Mouse (Mus musculus) thymus, adult 2 months (tissue): ENCODE measurements at regions not wholly inside any gene's neighbourhood (a gene's known extent, or its start where the extent isn't known, plus 50 kb on each side); places are given as distances from the start of the nearest gene placed in this dataset.

Source experiments
- DNase-seq: peaks from one replicate; pipeline ENCODE4 v3.0.0; 2021
- H3K27ac ChIP-seq: fragments of 200-500 bp; 2 replicates; pipeline ENCODE4 v1.5.1; 2012; ENCODE audit warnings: low read length, control low read depth; ENCODE audit not compliant: control insufficient read depth, insufficient read depth
- H3K27me3 ChIP-seq: fragments of 200-500 bp; 2 replicates; pipeline ENCODE4 v1.6.1; 2012; ENCODE audit warnings: mild to moderate bottlenecking, low read length, moderate library complexity, mixed read lengths; ENCODE audit not compliant: control insufficient read depth, insufficient read depth
- H3K36me3 ChIP-seq: fragments of 200-500 bp; 2 replicates; pipeline ENCODE4 v1.6.1; 2012; ENCODE audit warnings: mild to moderate bottlenecking, low read length, moderate library complexity; ENCODE audit not compliant: control insufficient read depth, insufficient read depth
- H3K4me1 ChIP-seq: fragments of 200-500 bp; replicated peaks from 2 replicates; pipeline ENCODE4 v1.6.1; 2012; ENCODE audit warnings: low read length; ENCODE audit not compliant: control insufficient read depth, insufficient read depth
- H3K4me3 ChIP-seq: fragments of 200-500 bp; 2 replicates; pipeline ENCODE4 v1.5.1; 2012; ENCODE audit warnings: mild to moderate bottlenecking, low read length, control low read depth, moderate library complexity; ENCODE audit not compliant: control insufficient read depth, insufficient read depth
- CTCF ChIP-seq: fragments of 200-500 bp; IDR thresholded peaks from 2 replicates; pipeline ENCODE4 v1.5.1; 2012; ENCODE audit warnings: mild to moderate bottlenecking, control low read depth, low read length, moderate library complexity, borderline replicate concordance; ENCODE audit not compliant: control insufficient read depth, poor library complexity, insufficient read depth; ENCODE audit errors: extremely low read depth
- POLR2A ChIP-seq: fragments of 200-500 bp; IDR thresholded peaks from 2 replicates; pipeline ENCODE4 v1.6.1; 2012; ENCODE audit warnings: mild to moderate bottlenecking, low read length, control low read depth, moderate library complexity; ENCODE audit not compliant: control insufficient read depth, poor library complexity, insufficient read depth; ENCODE audit errors: extremely low read depth
- WGBS: fragments of 180-500 bp; shearing (Covaris S2); methylation state at CpG from one replicate; pipeline ENCODE4 v1.1.7; 2018; 5-methylcytosine and 5-hydroxymethylcytosine counted together

- Histone ChIP-seq H3K27ac (no peak overlapping the region), H3K36me3 (no peaks in the 10 kb centered on the region), H3K4me1 (no peaks in the 10 kb centered on the region), H3K4me3 (no peak overlapping the region), H3K27me3 (no peaks in the 10 kb centered on the region)
- peak; percentile 4 for DNase-seq
- TF ChIP-seq POLR2A (no peak), CTCF (no peak)
Observed at GRCm38 (mm10) chrX:56276348-56276747, 63.7 kb upstream of the Gm773 start.

GRCm38 (mm10) chrX:56274170-56274569, 61.5 kb upstream of the Gm773 start:
- H3K36me3 ChIP-seq: no peaks in the 10 kb centered on the region
- H3K4me3 ChIP-seq: no peak overlapping the region
- H3K4me1 ChIP-seq: no peaks in the 10 kb centered on the region
- 0% methylated on average over 1 of the region's 1 CpGs for whole genome bisulfite sequencing
- no peak for DNase-seq
- no peaks in the 10 kb centered on the region for H3K27me3 ChIP-seq
- TF ChIP-seq POLR2A: no peak
- TF ChIP-seq CTCF: no peak
- H3K27ac ChIP-seq: no peak overlapping the region

- Histone ChIP-seq H3K27ac (no peak overlapping the region), H3K4me3 (no peak overlapping the region), H3K4me1 (no peaks in the 10 kb centered on the region), H3K36me3 (no peaks in the 10 kb centered on the region), H3K27me3 (no peaks in the 10 kb centered on the region)
- 91% methylated on average over 2 of the region's 2 CpGs for WGBS
- DNase-seq: no peak
- no peak for TF ChIP-seq CTCF
- TF ChIP-seq POLR2A: no peak
Observed at GRCm38 (mm10) chrX:56269706-56270105, 57.0 kb upstream of the Gm773 start.
